In genomic region chr10:128502341-128502740, GRCm38 (mm10) we compare ENCODE assay signal across 18 mouse cellular contexts. TPM values are rescaled to one million over a fixed set of nuclear protein-coding genes. Genes with fewer than 3 reads are reported as not detected.
DNase-seq lines count a peak whose midpoint lies in the region; ATAC-seq and TF ChIP-seq lines count a peak whose summit lies in the region.
"Had no signal": no experiment of that assay in that cellular context is flagged by ENCODE, and none has a peak within 500 bp of the region (broad histone marks: within the 10 kb centered on the region; RNA-seq: fewer than 3 reads in every experiment).

No protein-coding gene starts in this region.

- TF ChIP-seq CTCF in gastrocnemius, adult 2 months (IDR thresholded peaks at IDR 0.05): no peak
- TF ChIP-seq CTCF in stomach, postnatal 0 days (IDR thresholded peaks at IDR 0.05; ENCODE audit: low read depth): no peak

- no peak overlapping the region for H3K4me2 ChIP-seq in limb, embryonic 13.5 days (replicated peaks)
- H3K4me2 ChIP-seq in stomach, postnatal 0 days (replicated peaks; ENCODE audit: low read depth): no peak overlapping the region
- H3K4me2 ChIP-seq: embryonic facial prominence, embryonic 12.5 days; forebrain, embryonic 12.5 days had no signal

- peak overlapping the region; percentile 88 for H3K27ac ChIP-seq in gastrocnemius, adult 2 months
- no peak overlapping the region for H3K27ac ChIP-seq in limb, embryonic 13.5 days
- no peak overlapping the region for H3K27ac ChIP-seq in limb, embryonic 10.5 days
- 0 out of 2 replicates have a peak overlapping the region, but pooled peaks have one; percentile 61 for H3K27ac ChIP-seq in stomach, postnatal 0 days (replicated peaks)
- H3K27ac ChIP-seq: embryonic facial prominence, embryonic 12.5 days; forebrain, embryonic 12.5 days; hindbrain, embryonic 10.5 days; kidney, postnatal 0 days; midbrain, embryonic 10.5 days had no signal

- no peaks in the 10 kb centered on the region for H3K27me3 ChIP-seq in limb, embryonic 13.5 days
- no peaks in the 10 kb centered on the region for H3K27me3 ChIP-seq in limb, embryonic 10.5 days (ENCODE audit: low read depth, poor library complexity, severe bottlenecking)
- H3K27me3 ChIP-seq in stomach, postnatal 0 days (ENCODE audit: control insufficient read depth, insufficient read depth, low read length): no peaks in the 10 kb centered on the region
- H3K27me3 ChIP-seq: embryonic facial prominence, embryonic 12.5 days; forebrain, embryonic 12.5 days had no signal

- peaks cover 13% of the 10 kb centered on the region; the same call in 1 of the 2 replicates for H3K4me1 ChIP-seq in limb, embryonic 13.5 days
- peaks cover 14% of the 10 kb centered on the region for H3K4me1 ChIP-seq in limb, embryonic 10.5 days
- 0 out of 2 replicates have a peak, but pooled peaks cover 4% of the 10 kb centered on the region for H3K4me1 ChIP-seq in stomach, postnatal 0 days (replicated peaks; ENCODE audit: control insufficient read depth, insufficient read depth)

- no peak for ATAC-seq in limb, embryonic 13.5 days (ENCODE audit: low FRiP score, low read depth)
- no peak for ATAC-seq in stomach, postnatal 0 days (ENCODE audit: low FRiP score, low TSS enrichment)

- 0 out of 2 replicates have a peak, but pooled peaks cover 2% of the 10 kb centered on the region for H3K9me3 ChIP-seq in limb, embryonic 13.5 days
- H3K9me3 ChIP-seq in limb, embryonic 10.5 days (replicated peaks): no peaks in the 10 kb centered on the region
- no peaks in the 10 kb centered on the region for H3K9me3 ChIP-seq in stomach, postnatal 0 days (ENCODE audit: control insufficient read depth, low read length)
- H3K9me3 ChIP-seq: embryonic facial prominence, embryonic 12.5 days; forebrain, embryonic 12.5 days; hindbrain, embryonic 10.5 days; midbrain, embryonic 10.5 days had no signal

- DNase-seq in gastrocnemius, adult 2 months: peak; percentile 72
- DNase-seq in gastrocnemius, postnatal 10 days: no peak
- no peak for DNase-seq in limb, embryonic 10.5 days (ENCODE audit: low spot score)
- peak; percentile 36 for DNase-seq in liver
- DNase-seq in stomach, postnatal 0 days (ENCODE audit: low spot score): no peak
- no peak for DNase-seq in left cerebral cortex, postnatal 14 days (ENCODE audit: low spot score in 2 of 2)
- DNase-seq in layer of hippocampus, postnatal 14 days (ENCODE audit: low spot score in 2 of 2): no peak
- DNase-seq: cerebellum, adult 9-11 months; gastrocnemius, postnatal 36 days; layer of hippocampus, postnatal 36 days; lung, adult 2 months; thymus, postnatal 14 days had no signal

- intact Hi-C loops in gastrocnemius, adult 2 months (cut with DNase I): loop anchor here (5.0 kb wide), 1 partner anchor 35 kb away; no protein-coding TSS in a partner anchor
- intact Hi-C loops in left cerebral cortex, postnatal 14 days (cut with DNase I): no loop called here

- H3K36me3 ChIP-seq in limb, embryonic 13.5 days: peaks cover 4% of the 10 kb centered on the region; the same call in 1 of the 2 replicates
- H3K36me3 ChIP-seq in limb, embryonic 10.5 days: 0 out of 2 replicates have a peak, but pooled peaks cover 3% of the 10 kb centered on the region
- H3K36me3 ChIP-seq in stomach, postnatal 0 days (ENCODE audit: control insufficient read depth, insufficient read depth, low read length): no peaks in the 10 kb centered on the region
- H3K36me3 ChIP-seq: embryonic facial prominence, embryonic 12.5 days had no signal

- 0 out of 2 replicates have a peak overlapping the region, but pooled peaks have one; percentile 19 for H3K9ac ChIP-seq in limb, embryonic 13.5 days
- H3K9ac ChIP-seq in stomach, postnatal 0 days (ENCODE audit: low read length): no peak overlapping the region
- H3K9ac ChIP-seq: embryonic facial prominence, embryonic 12.5 days; forebrain, embryonic 12.5 days had no signal

- 75% methylated on average over 5 of the region's 5 CpGs for WGBS in limb, embryonic 13.5 days
- WGBS in limb, embryonic 10.5 days: 77% methylated on average over 5 of the region's 5 CpGs
- WGBS in stomach, postnatal 0 days: 66% methylated on average over 5 of the region's 5 CpGs

- TF ChIP-seq EP300 in stomach, postnatal 0 days (optimal IDR thresholded peaks at IDR 0.05): no peak

- H3K4me3 ChIP-seq in gastrocnemius, adult 2 months: peak overlapping the region; percentile 68
- no peak overlapping the region for H3K4me3 ChIP-seq in limb, embryonic 13.5 days
- no peak overlapping the region for H3K4me3 ChIP-seq in limb, embryonic 10.5 days
- H3K4me3 ChIP-seq in stomach, postnatal 0 days (ENCODE audit: low read depth, low read length): no peak overlapping the region
- H3K4me3 ChIP-seq: embryonic facial prominence, embryonic 12.5 days; forebrain, embryonic 12.5 days; hindbrain, embryonic 10.5 days; midbrain, embryonic 10.5 days had no signal

RNA-seq across cellular contexts. Expression of gene Myl6b, which starts 3.9 kb away (rescaled TPM):
- total RNA-seq in gastrocnemius, adult 2 months (2021): 10 to 100 TPM in 1 of 2 experiments, 1 to 10 TPM in 1; 6.5 to 17.8 TPM
- 100 to 1,000 TPM in 1 of 2 experiments, 10 to 100 TPM in 1; 68.8 to 101 TPM for total RNA-seq in gastrocnemius, postnatal 10 days (2021)
- 4.7 and 5.0 TPM in 2 replicates for polyA plus RNA-seq in limb, embryonic 13.5 days (2015; fragmentation: Nextera tagmentation; extraction: Ambion mirVana)
- 1.6 and 3.3 TPM in 2 replicates for polyA plus RNA-seq in limb, embryonic 10.5 days (2016; fragmentation: Nextera tagmentation; extraction: Ambion mirVana)
- 2.2 and 2.6 TPM in 2 replicates for polyA plus RNA-seq in stomach, postnatal 0 days (2015; fragmentation: Nextera tagmentation; extraction: Ambion mirVana)
- total RNA-seq in left cerebral cortex, postnatal 14 days (2021): 10 to 100 TPM; 19.1 to 21.7 TPM
- total RNA-seq in layer of hippocampus, postnatal 14 days (2021): 10 to 100 TPM; 15.5 to 16.2 TPM

RNA-seq across cellular contexts. Expression of gene Myl6, which starts 8.4 kb away (rescaled TPM):
- 100 to 1,000 TPM; 171 to 179 TPM for total RNA-seq in gastrocnemius, adult 2 months (2021)
- 100 to 1,000 TPM; 305 to 356 TPM for total RNA-seq in gastrocnemius, postnatal 10 days (2021)
- 1,077 and 1,101 TPM in 2 replicates for polyA plus RNA-seq in limb, embryonic 13.5 days (2015; fragmentation: Nextera tagmentation; extraction: Ambion mirVana)
- 685 and 729 TPM in 2 replicates for polyA plus RNA-seq in limb, embryonic 10.5 days (2016; fragmentation: Nextera tagmentation; extraction: Ambion mirVana)
- polyA plus RNA-seq in stomach, postnatal 0 days (2015; fragmentation: Nextera tagmentation; extraction: Ambion mirVana): 2,935 and 3,187 TPM in 2 replicates
- total RNA-seq in left cerebral cortex, postnatal 14 days (2021): 100 to 1,000 TPM; 606 to 662 TPM
- 100 to 1,000 TPM; 596 to 608 TPM for total RNA-seq in layer of hippocampus, postnatal 14 days (2021)

RNA-seq across cellular contexts. Expression of gene Esyt1, which starts 23.3 kb away (rescaled TPM):
- 10 to 100 TPM; 13.7 to 14.3 TPM for total RNA-seq in gastrocnemius, adult 2 months (2021)
- 10 to 100 TPM; 22.5 to 30.4 TPM for total RNA-seq in gastrocnemius, postnatal 10 days (2021)
- polyA plus RNA-seq in limb, embryonic 13.5 days (2015; fragmentation: Nextera tagmentation; extraction: Ambion mirVana): 24.0 and 28.0 TPM in 2 replicates
- 7.0 and 8.4 TPM in 2 replicates for polyA plus RNA-seq in limb, embryonic 10.5 days (2016; fragmentation: Nextera tagmentation; extraction: Ambion mirVana)
- 15.0 and 15.1 TPM in 2 replicates for polyA plus RNA-seq in stomach, postnatal 0 days (2015; fragmentation: Nextera tagmentation; extraction: Ambion mirVana)
- 1 to 10 TPM; 8.1 to 9.3 TPM for total RNA-seq in left cerebral cortex, postnatal 14 days (2021)
- 1 to 10 TPM; 8.6 to 9.1 TPM for total RNA-seq in layer of hippocampus, postnatal 14 days (2021)

RNA-seq across cellular contexts. Expression of gene Smarcc2, which starts 43.3 kb away (rescaled TPM):
- total RNA-seq in gastrocnemius, adult 2 months (2021): 10 to 100 TPM; 46.5 to 53.2 TPM
- total RNA-seq in gastrocnemius, postnatal 10 days (2021): 10 to 100 TPM; 47.0 to 62.8 TPM
- 96.6 and 110 TPM in 2 replicates for polyA plus RNA-seq in limb, embryonic 13.5 days (2015; fragmentation: Nextera tagmentation; extraction: Ambion mirVana)
- polyA plus RNA-seq in limb, embryonic 10.5 days (2016; fragmentation: Nextera tagmentation; extraction: Ambion mirVana): 64.2 and 91.3 TPM in 2 replicates
- 21.4 and 26.6 TPM in 2 replicates for polyA plus RNA-seq in stomach, postnatal 0 days (2015; fragmentation: Nextera tagmentation; extraction: Ambion mirVana)
- 100 to 1,000 TPM; 199 to 211 TPM for total RNA-seq in left cerebral cortex, postnatal 14 days (2021)
- 100 to 1,000 TPM; 208 to 212 TPM for total RNA-seq in layer of hippocampus, postnatal 14 days (2021)

RNA-seq across cellular contexts. Expression of gene Zc3h10, which starts 45.2 kb away (rescaled TPM):
- 1 to 10 TPM; 4.2 to 6.5 TPM for total RNA-seq in gastrocnemius, adult 2 months (2021)
- total RNA-seq in gastrocnemius, postnatal 10 days (2021): 1 to 10 TPM; 5.2 to 6.3 TPM
- polyA plus RNA-seq in limb, embryonic 13.5 days (2015; fragmentation: Nextera tagmentation; extraction: Ambion mirVana): 16.4 and 17.3 TPM in 2 replicates
- polyA plus RNA-seq in limb, embryonic 10.5 days (2016; fragmentation: Nextera tagmentation; extraction: Ambion mirVana): 14.5 and 15.4 TPM in 2 replicates
- 7.8 and 8.5 TPM in 2 replicates for polyA plus RNA-seq in stomach, postnatal 0 days (2015; fragmentation: Nextera tagmentation; extraction: Ambion mirVana)
- 10 to 100 TPM; 11.4 to 12.0 TPM for total RNA-seq in left cerebral cortex, postnatal 14 days (2021)
- 10 to 100 TPM in 1 of 2 experiments, 1 to 10 TPM in 1; 9.1 to 12.0 TPM for total RNA-seq in layer of hippocampus, postnatal 14 days (2021)

Comparison
In these comparisons a context has a peak if more than half of its experiments do, and no peak if none do; other contexts are left out.
1. DNase-seq: peak in gastrocnemius, adult 2 months (single experiment) and liver (single experiment); none in gastrocnemius, postnatal 10 days (single experiment), limb, embryonic 10.5 days (single experiment), stomach, postnatal 0 days (single experiment), left cerebral cortex, postnatal 14 days (0 of 2) and layer of hippocampus, postnatal 14 days (0 of 2).
2. H3K27ac ChIP-seq: peak in gastrocnemius, adult 2 months (single experiment) and stomach, postnatal 0 days (single experiment); none in limb, embryonic 13.5 days (single experiment) and limb, embryonic 10.5 days (single experiment).